Mouse (Mus musculus) ES-Bruce4 (cell line): ENCODE measurements around the gene Lgr5. TPM values are rescaled to one million over a fixed set of nuclear protein-coding genes. Genes with fewer than 3 reads are reported as not detected.

Source experiments
- H3K27ac ChIP-seq: 2 replicates; pipeline ENCODE4 v1.5.1; 2012; ENCODE audit warnings: low read length, inconsistent platforms; ENCODE audit not compliant: insufficient read depth
- H3K27me3 ChIP-seq: 2 replicates; pipeline ENCODE4 v1.6.1; 2012; ENCODE audit warnings: mild to moderate bottlenecking, low read length, inconsistent platforms; ENCODE audit not compliant: control insufficient read depth, poor library complexity, insufficient read depth, severe bottlenecking
- H3K36me3 ChIP-seq: 2 replicates; pipeline ENCODE4 v1.6.1; 2012; ENCODE audit warnings: inconsistent platforms, mild to moderate bottlenecking, low read length, moderate library complexity; ENCODE audit not compliant: control insufficient read depth, poor library complexity, insufficient read depth, severe bottlenecking
- H3K4me1 ChIP-seq: one replicate; pipeline ENCODE4 v1.8.1; 2011; ENCODE audit warnings: low read length; ENCODE audit not compliant: control insufficient read depth, insufficient read depth
- H3K4me3 ChIP-seq: 2 replicates; pipeline ENCODE4 v1.5.1; 2011; ENCODE audit warnings: low read depth, mild to moderate bottlenecking, low read length
- H3K9ac ChIP-seq: 2 replicates; pipeline ENCODE4 v1.6.1; 2012; ENCODE audit warnings: low read depth, mild to moderate bottlenecking, inconsistent platforms; ENCODE audit not compliant: poor library complexity, severe bottlenecking
- H3K9me3 ChIP-seq: replicated peaks from 2 replicates; pipeline ENCODE4 v1.6.1; 2012; ENCODE audit warnings: mild to moderate bottlenecking, low read length, inconsistent platforms; ENCODE audit not compliant: control insufficient read depth, poor library complexity, insufficient read depth, severe bottlenecking
- CTCF ChIP-seq: IDR thresholded peaks from one replicate; pipeline ENCODE4 v1.8.1; 2011; ENCODE audit warnings: low read depth, low read length
- EP300 ChIP-seq: IDR thresholded peaks from 2 replicates; pipeline ENCODE4 v1.6.1; 2011; ENCODE audit warnings: low read depth, low read length; ENCODE audit not compliant: insufficient read depth
- POLR2A ChIP-seq: IDR thresholded peaks from one replicate; pipeline ENCODE4 v1.8.1; 2011; ENCODE audit warnings: low read length; ENCODE audit not compliant: insufficient read depth
- polyA plus RNA-seq: library from polyadenylated mRNA; stranded (reverse); fragments of >200 nt; gene quantifications from 2 replicates; pipeline ENCODE4 v1.2.4, GENCODE M21; 2011; ENCODE audit warnings: low read depth; ENCODE audit not compliant: missing spikeins, insufficient read depth, insufficient read length

Gene Lgr5
- polyA plus RNA-seq, 1 experiment = 0.27 TPM

DNA sequence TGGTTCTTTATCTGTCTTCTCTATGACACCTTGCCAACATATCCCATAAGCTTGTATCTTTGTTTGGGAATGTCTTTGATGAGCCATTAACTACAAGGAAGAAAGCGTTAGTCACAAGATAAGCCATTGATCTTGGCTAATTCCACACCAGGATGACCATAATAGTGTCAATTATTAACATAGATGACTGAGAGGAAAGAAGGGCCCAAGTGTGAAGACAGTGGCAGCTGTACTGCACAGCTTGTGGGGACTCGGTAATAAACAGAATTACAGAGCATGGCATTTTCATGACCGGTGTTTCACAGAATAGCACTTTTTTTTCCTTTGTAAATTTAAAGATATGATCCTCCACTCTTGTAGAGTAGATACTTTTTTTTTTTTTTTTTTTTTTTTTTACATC is 102.9 kb downstream of the Lgr5 start:
- H3K27me3 ChIP-seq = no peaks in the 10 kb centered on the region
- H3K27ac ChIP-seq = no peak overlapping the region
- no peak overlapping the region for H3K4me3 ChIP-seq
- no peaks in the 10 kb centered on the region for H3K9me3 ChIP-seq
- no peak overlapping the region for H3K9ac ChIP-seq
- no peaks in the 10 kb centered on the region for H3K4me1 ChIP-seq
- TF ChIP-seq CTCF (no peak), POLR2A (no peak), EP300 (no peak)
- no peaks in the 10 kb centered on the region for H3K36me3 ChIP-seq

- Histone ChIP-seq H3K9me3 (no peaks in the 10 kb centered on the region), H3K27me3 (no peaks in the 10 kb centered on the region), H3K36me3 (no peaks in the 10 kb centered on the region), H3K4me1 (no peaks in the 10 kb centered on the region), H3K9ac (no peak overlapping the region), H3K27ac (no peak overlapping the region), H3K4me3 (no peak overlapping the region)
- no peak for TF ChIP-seq POLR2A
- TF ChIP-seq EP300 = no peak
- no peak for TF ChIP-seq CTCF
Measured at GRCm38 (mm10) chr10:115478441-115479141, 109.0 kb downstream of the Lgr5 start.

DNA sequence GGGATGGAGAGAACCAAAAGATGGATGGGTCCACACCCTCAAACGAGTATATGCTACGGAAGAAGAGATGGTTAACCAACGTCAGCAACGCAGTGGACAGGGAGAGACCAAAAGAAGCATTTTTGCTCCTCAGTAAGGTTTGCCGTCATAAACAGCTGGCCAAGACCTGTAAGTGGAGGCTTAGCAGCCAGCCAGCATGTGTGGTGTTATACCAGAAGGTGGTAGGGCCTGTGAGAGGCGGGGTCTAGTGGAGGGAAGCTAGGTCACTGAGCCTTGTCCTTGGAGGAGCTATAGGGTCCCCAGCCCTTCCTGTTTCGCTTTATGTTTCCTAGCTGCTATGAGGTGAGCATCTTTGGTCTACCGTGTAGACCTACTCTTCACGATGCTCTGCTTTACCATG is 111.1 kb downstream of the Lgr5 start:
- H3K9me3 ChIP-seq = no peaks in the 10 kb centered on the region; the same call in 1 of the 2 replicates
- no peaks in the 10 kb centered on the region for H3K36me3 ChIP-seq
- H3K4me1 ChIP-seq = no peaks in the 10 kb centered on the region
- H3K27ac ChIP-seq = no peak overlapping the region
- H3K4me3 ChIP-seq = no peak overlapping the region
- TF ChIP-seq CTCF (no peak), EP300 (no peak), POLR2A (no peak)
- H3K9ac ChIP-seq = no peak overlapping the region
- no peaks in the 10 kb centered on the region for H3K27me3 ChIP-seq

- no peak for TF ChIP-seq CTCF
- no peak for TF ChIP-seq EP300
- TF ChIP-seq POLR2A = no peak
- Histone ChIP-seq H3K4me3 (no peak overlapping the region), H3K27ac (no peak overlapping the region), H3K36me3 (no peaks in the 10 kb centered on the region), H3K9me3 (no peaks in the 10 kb centered on the region; the same call in 1 of the 2 replicates), H3K27me3 (peaks cover under 1% of the 10 kb centered on the region; the same call in 1 of the 2 replicates), H3K9ac (no peak overlapping the region), H3K4me1 (no peaks in the 10 kb centered on the region)
Measured at GRCm38 (mm10) chr10:115475000-115475550, 112.5 kb downstream of the Lgr5 start.

GRCm38 (mm10) chr10:115473213-115473961 is 114.2 kb downstream of the Lgr5 start:
- Histone ChIP-seq H3K27me3 (peaks cover 1% of the 10 kb centered on the region; the same call in 1 of the 2 replicates), H3K4me1 (no peaks in the 10 kb centered on the region), H3K36me3 (no peaks in the 10 kb centered on the region), H3K27ac (no peak overlapping the region), H3K9me3 (no peaks in the 10 kb centered on the region; the same call in 1 of the 2 replicates), H3K4me3 (no peak overlapping the region), H3K9ac (no peak overlapping the region)
- TF ChIP-seq CTCF (no peak), EP300 (no peak), POLR2A (no peak)
